Mouse (Mus musculus) testis, postnatal 10 days (tissue): ENCODE data around the gene Cd209c.
A peak's percentile ranks its signal among the peaks of the same experiment; 100 is the strongest.

Source experiments
- DNase-seq: peaks from one replicate; pipeline ENCODE4 v3.0.0; 2021; ENCODE audit warnings: low spot score

Gene Cd209c

GRCm38 (mm10) chr8:3954646-3955045, at the start of gene Cd209c:
Cd209c (minus strand) TSS chr8:3954746.
- no peak for DNase-seq

GRCm38 (mm10) chr8:3994219-3994618, 39.7 kb upstream of the Cd209c start:
- DNase-seq, result no peak

GRCm38 (mm10) chr8:3956037-3956436, 1.5 kb upstream of the Cd209c start:
- peak; percentile 48 for DNase-seq

- DNase-seq, result no peak
Measured at GRCm38 (mm10) chr8:3940023-3940422, 14.5 kb downstream of the Cd209c start.

GRCm38 (mm10) chr8:3926744-3927143, 27.8 kb downstream of the Cd209c start, which contains the start of gene Cd209b:
Cd209b (minus strand) TSS chr8:3926844.
- DNase-seq, result no peak
